Mouse (Mus musculus): Measurements from ENCODE around the gene Armc12. TPM values are rescaled to one million over a fixed set of nuclear protein-coding genes. Genes with fewer than 3 reads are reported as not detected.

Armc12 gene
- polyA plus RNA-seq, 1 experiment from 2014 or later, result not detected

GRCm38 (mm10) chr17:28517956-28518614 is 12.5 kb upstream of the Armc12 start:
- peak; percentile 73 for ATAC-seq
- Histone ChIP-seq H3K4me2 (ENCODE audit: low read length) (peak overlapping the region; percentile 94), H3K27me3 (replicated peaks; ENCODE audit: control insufficient read depth, insufficient read depth, low read length) (no peaks in the 10 kb centered on the region; the same call in 1 of the 2 replicates), H3K9me3 (ENCODE audit: control insufficient read depth, low read length) (no peaks in the 10 kb centered on the region), H3K27ac (ENCODE audit: low read length) (peak overlapping the region; percentile 69), H3K4me3 (replicated peaks; ENCODE audit: low read length) (peak overlapping the region; percentile 59), H3K4me1 (replicated peaks; ENCODE audit: control insufficient read depth, insufficient read depth, low read length) (peaks cover 22% of the 10 kb centered on the region), H3K36me3 (ENCODE audit: control insufficient read depth, insufficient read depth) (no peaks in the 10 kb centered on the region), H3K9ac (replicated peaks; ENCODE audit: low read depth, low read length) (peak overlapping the region; percentile 77)
- 1% methylated on average over 45 of the region's 46 CpGs for WGBS

GRCm38 (mm10) chr17:28518615-28519071 is 12.0 kb upstream of the Armc12 start:
- Histone ChIP-seq H3K4me1 (replicated peaks; ENCODE audit: control insufficient read depth, insufficient read depth, low read length) (peaks cover 26% of the 10 kb centered on the region), H3K9ac (replicated peaks; ENCODE audit: low read depth, low read length) (peak overlapping the region; percentile 77), H3K36me3 (ENCODE audit: control insufficient read depth, insufficient read depth) (no peaks in the 10 kb centered on the region), H3K27me3 (replicated peaks; ENCODE audit: control insufficient read depth, insufficient read depth, low read length) (no peaks in the 10 kb centered on the region; the same call in 1 of the 2 replicates), H3K9me3 (ENCODE audit: control insufficient read depth, low read length) (no peaks in the 10 kb centered on the region), H3K4me3 (replicated peaks; ENCODE audit: low read length) (peak overlapping the region; percentile 59), H3K4me2 (ENCODE audit: low read length) (peak overlapping the region; percentile 94), H3K27ac (ENCODE audit: low read length) (no peak overlapping the region; the same call in 1 of the 2 replicates)
- ATAC-seq, result no peak
- 12% methylated on average over 8 of the region's 8 CpGs for WGBS

- 90% methylated on average over 3 of the region's 3 CpGs for WGBS
- Histone ChIP-seq H3K27ac (ENCODE audit: low read length) (no peak overlapping the region), H3K4me3 (replicated peaks; ENCODE audit: low read length) (no peak overlapping the region), H3K36me3 (ENCODE audit: control insufficient read depth, insufficient read depth) (no peaks in the 10 kb centered on the region), H3K4me1 (replicated peaks; ENCODE audit: control insufficient read depth, insufficient read depth, low read length) (peaks cover 26% of the 10 kb centered on the region), H3K27me3 (replicated peaks; ENCODE audit: control insufficient read depth, insufficient read depth, low read length) (no peaks in the 10 kb centered on the region), H3K9me3 (ENCODE audit: control insufficient read depth, low read length) (no peaks in the 10 kb centered on the region), H3K4me2 (ENCODE audit: low read length) (no peak overlapping the region), H3K9ac (replicated peaks; ENCODE audit: low read depth, low read length) (no peak overlapping the region)
- ATAC-seq, result no peak
These were observed 10.8 kb upstream of the Armc12 start for GRCm38 (mm10) chr17:28519827-28520226.

GRCm38 (mm10) chr17:28520561-28520960 is 10.0 kb upstream of the Armc12 start:
- no peak for ATAC-seq
- WGBS, result 83% methylated on average over 4 of the region's 4 CpGs
- H3K27me3 ChIP-seq (replicated peaks; ENCODE audit: control insufficient read depth, insufficient read depth, low read length), result no peaks in the 10 kb centered on the region

GRCm38 (mm10) chr17:28521071-28521726 is 9.4 kb upstream of the Armc12 start:
- no peak overlapping the region for H3K27ac ChIP-seq (ENCODE audit: low read length)
- no peaks in the 10 kb centered on the region for H3K27me3 ChIP-seq (replicated peaks; ENCODE audit: control insufficient read depth, insufficient read depth, low read length)
- H3K9me3 ChIP-seq (ENCODE audit: control insufficient read depth, low read length), result no peaks in the 10 kb centered on the region
- H3K9ac ChIP-seq (replicated peaks; ENCODE audit: low read depth, low read length), result no peak overlapping the region
- no peak overlapping the region for H3K4me2 ChIP-seq (ENCODE audit: low read length)
- H3K4me1 ChIP-seq (replicated peaks; ENCODE audit: control insufficient read depth, insufficient read depth, low read length), result peaks cover 26% of the 10 kb centered on the region
- no peaks in the 10 kb centered on the region for H3K36me3 ChIP-seq (ENCODE audit: control insufficient read depth, insufficient read depth)
- ATAC-seq, result no peak
- WGBS, result 70% methylated on average over 5 of the region's 5 CpGs
- H3K4me3 ChIP-seq (replicated peaks; ENCODE audit: low read length), result no peak overlapping the region

More at GRCm38 (mm10) chr17:28520561-28520960, 10.0 kb upstream of the Armc12 start:
- Histone ChIP-seq H3K9ac (replicated peaks; ENCODE audit: low read depth, low read length) (no peak overlapping the region), H3K4me3 (replicated peaks; ENCODE audit: low read length) (no peak overlapping the region), H3K4me1 (replicated peaks; ENCODE audit: control insufficient read depth, insufficient read depth, low read length) (peaks cover 26% of the 10 kb centered on the region), H3K9me3 (ENCODE audit: control insufficient read depth, low read length) (no peaks in the 10 kb centered on the region), H3K4me2 (ENCODE audit: low read length) (no peak overlapping the region), H3K36me3 (ENCODE audit: control insufficient read depth, insufficient read depth) (no peaks in the 10 kb centered on the region), H3K27ac (ENCODE audit: low read length) (no peak overlapping the region)

- Histone ChIP-seq H3K4me3 (replicated peaks; ENCODE audit: low read length) (peak overlapping the region; percentile 75), H3K27ac (ENCODE audit: low read length) (no peak overlapping the region), H3K9ac (replicated peaks; ENCODE audit: low read depth, low read length) (no peak overlapping the region), H3K9me3 (ENCODE audit: control insufficient read depth, low read length) (no peaks in the 10 kb centered on the region), H3K27me3 (replicated peaks; ENCODE audit: control insufficient read depth, insufficient read depth, low read length) (no peaks in the 10 kb centered on the region), H3K36me3 (ENCODE audit: control insufficient read depth, insufficient read depth) (no peaks in the 10 kb centered on the region), H3K4me2 (ENCODE audit: low read length) (peak overlapping the region; percentile 82), H3K4me1 (replicated peaks; ENCODE audit: control insufficient read depth, insufficient read depth, low read length) (peaks cover 26% of the 10 kb centered on the region)
- ATAC-seq, result no peak
- WGBS, result 28% methylated on average over 6 of the region's 6 CpGs
These were observed 8.7 kb upstream of the Armc12 start for GRCm38 (mm10) chr17:28521920-28522319.

GRCm38 (mm10) chr17:28522623-28523354 is 7.8 kb upstream of the Armc12 start:
- peak overlapping the region; percentile 82 for H3K4me2 ChIP-seq (ENCODE audit: low read length)
- peak overlapping the region; percentile 85 for H3K9ac ChIP-seq (replicated peaks; ENCODE audit: low read depth, low read length)
- H3K4me1 ChIP-seq (replicated peaks; ENCODE audit: control insufficient read depth, insufficient read depth, low read length), result peaks cover 21% of the 10 kb centered on the region
- no peaks in the 10 kb centered on the region for H3K27me3 ChIP-seq (replicated peaks; ENCODE audit: control insufficient read depth, insufficient read depth, low read length)
- H3K4me3 ChIP-seq (replicated peaks; ENCODE audit: low read length), result peak overlapping the region; percentile 75
- WGBS, result under 1% methylated on average over 52 of the region's 66 CpGs
- ATAC-seq, result peak; percentile 87
- H3K36me3 ChIP-seq (ENCODE audit: control insufficient read depth, insufficient read depth), result no peaks in the 10 kb centered on the region
- H3K27ac ChIP-seq (ENCODE audit: low read length), result peak overlapping the region; percentile 92
- H3K9me3 ChIP-seq (ENCODE audit: control insufficient read depth, low read length), result no peaks in the 10 kb centered on the region

GRCm38 (mm10) chr17:28523355-28524008 is 7.1 kb upstream of the Armc12 start:
- Histone ChIP-seq H3K4me1 (replicated peaks; ENCODE audit: control insufficient read depth, insufficient read depth, low read length) (peaks cover 17% of the 10 kb centered on the region), H3K4me3 (replicated peaks; ENCODE audit: low read length) (peak overlapping the region; percentile 75), H3K27me3 (replicated peaks; ENCODE audit: control insufficient read depth, insufficient read depth, low read length) (no peaks in the 10 kb centered on the region; the same call in 1 of the 2 replicates), H3K36me3 (ENCODE audit: control insufficient read depth, insufficient read depth) (no peaks in the 10 kb centered on the region), H3K9ac (replicated peaks; ENCODE audit: low read depth, low read length) (peak overlapping the region; percentile 85), H3K27ac (ENCODE audit: low read length) (peak overlapping the region; percentile 55), H3K9me3 (ENCODE audit: control insufficient read depth, low read length) (no peaks in the 10 kb centered on the region), H3K4me2 (ENCODE audit: low read length) (peak overlapping the region; percentile 82)
- no peak; the same call in 1 of the 2 replicates for ATAC-seq
- WGBS, result 9% methylated on average over 28 of the region's 28 CpGs

Measured in forebrain, embryonic 16.5 days (tissue).